Mouse (Mus musculus) MEL (cell line): ENCODE data around the gene Sirt4. TPM values are rescaled to one million over a fixed set of nuclear protein-coding genes. Genes with fewer than 3 reads are reported as not detected.

ENCODE experiments used
- DNase-seq: peaks from one replicate; pipeline ENCODE4 v3.0.0; 2011; ENCODE audit warnings: low read depth, low spot score
- H3K27ac ChIP-seq: 2 replicates; pipeline ENCODE4 v1.5.1; 2012; ENCODE audit warnings: low read depth, mild to moderate bottlenecking, control low read depth, low read length, moderate library complexity; ENCODE audit not compliant: control insufficient read depth
- H3K27me3 ChIP-seq, 2 experiments: fragments of 150-350 bp in 1 of 2; sonication (generic) in 1 of 2; 2 replicates each; pipeline ENCODE4 v1.6.1; 2012; ENCODE audit warnings: low read length in 2 of 2, mild to moderate bottlenecking in 2 of 2, improper control_type of control experiment in 1 of 2, moderate library complexity in 1 of 2; ENCODE audit not compliant: insufficient read depth in 2 of 2, control insufficient read depth in 1 of 2
- H3K36me3 ChIP-seq, 2 experiments: 2 replicates each; pipeline ENCODE4 v1.6.1; 2012 to 2014; ENCODE audit warnings: low read length in 2 of 2, improper control_type of control experiment in 1 of 2, inconsistent platforms in 1 of 2, mild to moderate bottlenecking in 1 of 2; ENCODE audit not compliant: insufficient read depth in 2 of 2, control insufficient read depth in 1 of 2
- H3K4me1 ChIP-seq, 2 experiments: fragments of 150-350 bp in 1 of 2; sonication (generic) in 1 of 2; 2 replicates each; pipeline ENCODE4 v1.6.1; 2012; ENCODE audit warnings: low read length in 2 of 2, improper control_type of control experiment in 1 of 2, mild to moderate bottlenecking in 1 of 2; ENCODE audit not compliant: insufficient read depth in 2 of 2, control insufficient read depth in 1 of 2
- H3K4me3 ChIP-seq, 2 experiments: fragments of 150-350 bp in 1 of 2; sonication (generic) in 1 of 2; 2 replicates each; pipeline ENCODE4 v1.5.1; 2012; ENCODE audit warnings: low read depth in 2 of 2, low read length in 2 of 2, mild to moderate bottlenecking in 2 of 2, moderate library complexity in 2 of 2, control low read depth in 1 of 2, improper control_type of control experiment in 1 of 2; ENCODE audit not compliant: control insufficient read depth in 1 of 2, insufficient read depth in 1 of 2
- H3K79me2 ChIP-seq: 2 replicates; pipeline ENCODE4 v1.6.1; 2012; ENCODE audit warnings: mild to moderate bottlenecking, low read length, moderate library complexity; ENCODE audit not compliant: control insufficient read depth, poor library complexity, insufficient read depth
- H3K9ac ChIP-seq: 2 replicates; pipeline ENCODE4 v1.6.1; 2012; ENCODE audit warnings: low read depth, mild to moderate bottlenecking, control low read depth, low read length, moderate library complexity; ENCODE audit not compliant: control insufficient read depth, poor library complexity, severe bottlenecking
- H3K9me3 ChIP-seq: fragments of 150-350 bp; sonication (generic); replicated peaks from 2 replicates; pipeline ENCODE4 v1.6.1; 2012; ENCODE audit warnings: mild to moderate bottlenecking, low read length, improper control_type of control experiment, moderate library complexity; ENCODE audit not compliant: insufficient read depth
- CHD1 ChIP-seq: IDR thresholded peaks from 2 replicates; pipeline ENCODE4 v1.6.1; 2012; ENCODE audit warnings: low read depth, mild to moderate bottlenecking, inconsistent platforms, low read length, improper control_type of control experiment
- CTCF ChIP-seq, 3 experiments: IDR thresholded peaks in 2 of 3; conservative IDR thresholded peaks in 1 of 3; 2 replicates each; pipeline ENCODE4 v1.5.1; 2011 to 2012; ENCODE audit warnings: low read length in 3 of 3, low read depth in 2 of 3, mild to moderate bottlenecking in 2 of 3, improper control_type of control experiment in 1 of 3, inconsistent platforms in 1 of 3, mixed read lengths in 1 of 3, moderate library complexity in 1 of 3; ENCODE audit not compliant: control insufficient read depth in 1 of 3, insufficient read depth in 1 of 3, poor library complexity in 1 of 3, severe bottlenecking in 1 of 3
- EP300 ChIP-seq, 2 experiments: IDR thresholded peaks; 2 replicates each; pipeline ENCODE4 v1.6.1; 2011; ENCODE audit warnings: improper control_type of control experiment in 2 of 2, low read length in 2 of 2, low read depth in 1 of 2, mild to moderate bottlenecking in 1 of 2
- GABPA ChIP-seq: IDR thresholded peaks from 2 replicates; pipeline ENCODE4 v1.6.1; 2012; ENCODE audit warnings: low read depth, mild to moderate bottlenecking, inconsistent platforms, low read length, improper control_type of control experiment, moderate library complexity
- MAX ChIP-seq: IDR thresholded peaks from 2 replicates; pipeline ENCODE4 v1.6.1; 2011; ENCODE audit warnings: low read length, improper control_type of control experiment
- MAZ ChIP-seq: IDR thresholded peaks from 2 replicates; pipeline ENCODE4 v1.6.1; 2012; ENCODE audit warnings: low read depth, mild to moderate bottlenecking, inconsistent platforms, low read length, improper control_type of control experiment
- MXI1 ChIP-seq: IDR thresholded peaks from 2 replicates; pipeline ENCODE4 v1.6.1; 2011; ENCODE audit warnings: mild to moderate bottlenecking, low read depth, low read length, improper control_type of control experiment
- MYB ChIP-seq: IDR thresholded peaks from 2 replicates; pipeline ENCODE4 v1.6.1; 2011; ENCODE audit warnings: mild to moderate bottlenecking, low read depth, low read length, improper control_type of control experiment
- MYC ChIP-seq: IDR thresholded peaks from 2 replicates; pipeline ENCODE4 v1.6.1; 2011; ENCODE audit warnings: low read depth, mild to moderate bottlenecking, low read length, improper control_type of control experiment, moderate library complexity
- POLR2A ChIP-seq, 2 experiments: IDR thresholded peaks; 2 replicates each; pipeline ENCODE4 v1.6.1; 2011 to 2012; ENCODE audit warnings: low read length in 2 of 2, mild to moderate bottlenecking in 2 of 2, control low read depth in 1 of 2, improper control_type of control experiment in 1 of 2, low read depth in 1 of 2, moderate library complexity in 1 of 2; ENCODE audit not compliant: control insufficient read depth in 1 of 2, insufficient read depth in 1 of 2, poor library complexity in 1 of 2
- POLR2AphosphoS5 ChIP-seq: IDR thresholded peaks from 2 replicates; pipeline ENCODE4 v1.6.1; 2012; ENCODE audit warnings: low read depth, borderline replicate concordance, mild to moderate bottlenecking, inconsistent platforms, low read length, moderate library complexity, mixed read lengths
- SIN3A ChIP-seq: IDR thresholded peaks from 2 replicates; pipeline ENCODE4 v1.6.1; 2012; ENCODE audit warnings: low read length, improper control_type of control experiment, inconsistent platforms
- SMC3 ChIP-seq: IDR thresholded peaks from 2 replicates; pipeline ENCODE4 v1.6.1; 2011; ENCODE audit warnings: low read depth, low read length, improper control_type of control experiment
- TCF12 ChIP-seq: IDR thresholded peaks from 2 replicates; pipeline ENCODE4 v1.6.1; 2014; ENCODE audit warnings: low read depth, mild to moderate bottlenecking, inconsistent platforms, low read length, improper control_type of control experiment, moderate library complexity
- UBTF ChIP-seq: IDR thresholded peaks from 2 replicates; pipeline ENCODE4 v1.6.1; 2012; ENCODE audit warnings: low read depth, mild to moderate bottlenecking, inconsistent platforms, low read length, improper control_type of control experiment, moderate library complexity, borderline replicate concordance; ENCODE audit not compliant: insufficient read depth
- USF1 ChIP-seq: IDR thresholded peaks from 2 replicates; pipeline ENCODE4 v1.6.1; 2014; ENCODE audit warnings: low read depth, mild to moderate bottlenecking, inconsistent platforms, low read length, improper control_type of control experiment, moderate library complexity
- USF2 ChIP-seq, 2 experiments: IDR thresholded peaks; 2 replicates each; pipeline ENCODE4 v1.6.1; 2011 to 2012; ENCODE audit warnings: improper control_type of control experiment in 2 of 2, low read length in 2 of 2, borderline replicate concordance in 1 of 2, inconsistent platforms in 1 of 2, low read depth in 1 of 2, mild to moderate bottlenecking in 1 of 2; ENCODE audit not compliant: insufficient read depth in 1 of 2
- ZC3H11A ChIP-seq: IDR thresholded peaks from 2 replicates; pipeline ENCODE4 v1.6.1; 2012; ENCODE audit warnings: low read depth, mild to moderate bottlenecking, inconsistent platforms, low read length, improper control_type of control experiment
- ZKSCAN1 ChIP-seq: IDR thresholded peaks from 2 replicates; pipeline ENCODE4 v1.6.1; 2012; ENCODE audit warnings: low read depth, mild to moderate bottlenecking, inconsistent platforms, low read length, improper control_type of control experiment, moderate library complexity
- ZNF384 ChIP-seq: IDR thresholded peaks from 2 replicates; pipeline ENCODE4 v1.6.1; 2012; ENCODE audit warnings: low read depth, mild to moderate bottlenecking, inconsistent platforms, low read length, improper control_type of control experiment
- polyA plus RNA-seq, 2 experiments: library from polyadenylated mRNA; stranded (reverse) in 1 of 2; unstranded in 1 of 2; fragments of >175 nt in 1 of 2; fragments of >200 nt in 1 of 2; gene quantifications; 2 replicates each; pipeline versions ENCODE4 v1.2.1 to v1.2.4; 2012; ENCODE audit warnings: low replicate concordance in 2 of 2, low read depth in 1 of 2; ENCODE audit not compliant: insufficient read length in 2 of 2, insufficient read depth in 1 of 2, missing spikeins in 1 of 2
- total RNA-seq: library from RNA; depleted of rRNA; stranded (reverse); fragments of 300-350 nt; gene quantifications from 2 replicates; pipeline ENCODE4 v1.2.3, GENCODE M21; 2012

Sirt4 gene
- total and polyA plus RNA-seq, 3 experiments = 9.2 to 10.3 TPM; not detected in 1

- Histone ChIP-seq H3K36me3 (peaks cover 0 to 6% of the 10 kb centered on the region in 2 experiments; a peak in 2 of 4 replicates), H3K4me3 (peak overlapping the region; percentile 63 to 65), H3K9ac (peak overlapping the region; percentile 69), H3K27ac (peak overlapping the region; percentile 58; the same call in 1 of the 2 replicates), H3K9me3 (no peaks in the 10 kb centered on the region), H3K27me3 (no peaks in the 10 kb centered on the region), H3K4me1 (0 out of 4 replicates have a peak, but pooled peaks cover 0 to 6% of the 10 kb centered on the region in 2 experiments), H3K79me2 (no peaks in the 10 kb centered on the region)
- DNase-seq = no peak
- TF ChIP-seq CHD1 = no peak
- TF ChIP-seq UBTF = no peak
- no peak for TF ChIP-seq SMC3
- TF ChIP-seq MAX = no peak
- TF ChIP-seq ZNF384 = no peak
- TF ChIP-seq SIN3A = no peak
- no peak for TF ChIP-seq MYB
- no peak for TF ChIP-seq POLR2A (IDR thresholded peaks at IDR 0.05; ENCODE audit: control insufficient read depth in 1 of 2, insufficient read depth in 1 of 2, low read depth in 1 of 2, low read length in 2 of 2, poor library complexity in 1 of 2)
- TF ChIP-seq GABPA = no peak
- TF ChIP-seq USF2 (IDR thresholded peaks at IDR 0.05; ENCODE audit: borderline replicate concordance in 1 of 2, insufficient read depth in 1 of 2, low read depth in 1 of 2, low read length in 2 of 2) = no peak
- TF ChIP-seq EP300 (IDR thresholded peaks at IDR 0.05; ENCODE audit: low read depth in 1 of 2, low read length in 2 of 2) = no peak
- TF ChIP-seq ZC3H11A = no peak
- no peak for TF ChIP-seq MAZ
- no peak for TF ChIP-seq ZKSCAN1
- no peak for TF ChIP-seq POLR2AphosphoS5
- no peak for TF ChIP-seq TCF12
- TF ChIP-seq MYC = no peak
- no peak for TF ChIP-seq MXI1
Measured at GRCm38 (mm10) chr5:115484996-115485395, 471 bp upstream of the Sirt4 start.

- H3K36me3 ChIP-seq = peaks cover 0 to 2% of the 10 kb centered on the region in 2 experiments; a peak in 2 of 4 replicates
- no peaks in the 10 kb centered on the region for H3K79me2 ChIP-seq
- H3K9ac ChIP-seq = no peak overlapping the region
- peak overlapping the region in 1 of 2 experiments; percentile 61; a peak in 2 of 4 replicates for H3K4me3 ChIP-seq
- H3K4me1 ChIP-seq = 0 out of 4 replicates have a peak, but pooled peaks cover 0 to 1% of the 10 kb centered on the region in 2 experiments
- H3K9me3 ChIP-seq = no peaks in the 10 kb centered on the region
- no peak overlapping the region for H3K27ac ChIP-seq
- peak; percentile 41 for DNase-seq
- H3K27me3 ChIP-seq = no peaks in the 10 kb centered on the region
- TF ChIP-seq USF1 (no peak), CTCF (IDR thresholded peaks at IDR 0.05 in 2 of 3, conservative IDR thresholded peaks at IDR 0.05 in 1 of 3; ENCODE audit: control insufficient read depth in 1 of 3, insufficient read depth in 1 of 3, low read depth in 2 of 3, low read length in 3 of 3, poor library complexity in 1 of 3, severe bottlenecking in 1 of 3) (0 out of 6 replicates have a peak, but pooled peaks of 1 of the 3 experiments have one; percentile 23)
Measured at GRCm38 (mm10) chr5:115483385-115483784, 1.1 kb downstream of the Sirt4 start.
